Mouse (Mus musculus) liver, adult 2 months (tissue): ENCODE measurements at regions not wholly inside any gene's neighbourhood (a gene's known extent, or its start where the extent isn't known, plus 50 kb on each side); places are given as distances from the start of the nearest gene placed in this dataset.
A peak's percentile ranks its signal among the peaks of the same experiment; 100 is the strongest.

Experiments used
- DNase-seq: peaks from one replicate; pipeline ENCODE4 v3.0.0-alpha.2; 2011; ENCODE audit warnings: low read depth, low spot score; ENCODE audit errors: extremely low read depth
- H3K27ac ChIP-seq: fragments of 200-500 bp; replicated peaks from 2 replicates; pipeline ENCODE4 v1.5.1; 2012; ENCODE audit warnings: low read depth, mild to moderate bottlenecking, control low read depth, inconsistent platforms, low read length; ENCODE audit not compliant: insufficient read depth
- H3K27me3 ChIP-seq: fragments of 200-500 bp; 2 replicates; pipeline ENCODE4 v1.6.1; 2012; ENCODE audit warnings: mild to moderate bottlenecking, moderate library complexity, low read length, inconsistent platforms; ENCODE audit not compliant: control insufficient read depth, insufficient read depth
- H3K36me3 ChIP-seq: fragments of 200-500 bp; 2 replicates; pipeline ENCODE4 v1.6.1; 2012; ENCODE audit warnings: low read length, inconsistent platforms; ENCODE audit not compliant: control insufficient read depth, insufficient read depth
- H3K4me1 ChIP-seq: fragments of 200-500 bp; 2 replicates; pipeline ENCODE4 v1.6.1; 2011; ENCODE audit warnings: low read length; ENCODE audit not compliant: control insufficient read depth, insufficient read depth
- H3K4me3 ChIP-seq: fragments of 200-500 bp; 2 replicates; pipeline ENCODE4 v1.5.1; 2011; ENCODE audit warnings: low read depth, mild to moderate bottlenecking, control low read depth, low read length, moderate library complexity; ENCODE audit not compliant: insufficient read depth
- H3K79me2 ChIP-seq: fragments of 200-500 bp; 2 replicates; pipeline ENCODE4 v1.6.1; 2012; ENCODE audit warnings: inconsistent platforms, mild to moderate bottlenecking, low read length, moderate library complexity; ENCODE audit not compliant: control insufficient read depth, insufficient read depth
- H3K9ac ChIP-seq: fragments of 200-500 bp; 2 replicates; pipeline ENCODE4 v1.6.1; 2012; ENCODE audit warnings: low read depth, mild to moderate bottlenecking, control low read depth, inconsistent platforms, low read length
- CTCF ChIP-seq: fragments of 200-500 bp; IDR thresholded peaks from 2 replicates; pipeline ENCODE4 v1.5.1; 2011; ENCODE audit warnings: low read depth, low read length, control low read depth
- POLR2A ChIP-seq: fragments of 200-500 bp; IDR thresholded peaks from 2 replicates; pipeline ENCODE4 v1.6.1; 2011; ENCODE audit warnings: low read length, control low read depth; ENCODE audit not compliant: insufficient read depth; ENCODE audit errors: extremely low read depth
- WGBS: fragments of 180-500 bp; shearing (Covaris S2); methylation state at CpG from one replicate; pipeline ENCODE4 v1.1.7; 2018; 5-methylcytosine and 5-hydroxymethylcytosine counted together

- DNase-seq = no peak
These were observed 222.7 kb downstream of the Rergl start for GRCm38 (mm10) chr6:139279093-139279492.

GRCm38 (mm10) chr6:139275512-139275911 lies 226.3 kb downstream of the Rergl start:
- Histone ChIP-seq H3K79me2 (no peaks in the 10 kb centered on the region), H3K36me3 (no peaks in the 10 kb centered on the region), H3K27ac (no peak overlapping the region), H3K9ac (no peak overlapping the region), H3K27me3 (no peaks in the 10 kb centered on the region), H3K4me1 (no peaks in the 10 kb centered on the region), H3K4me3 (no peak overlapping the region)
- no peak for TF ChIP-seq POLR2A
- TF ChIP-seq CTCF = no peak
- 57% methylated on average over 3 of the region's 3 CpGs for WGBS
- no peak for DNase-seq

More at GRCm38 (mm10) chr6:139279093-139279492, 222.7 kb downstream of the Rergl start:
- Histone ChIP-seq H3K36me3 (no peaks in the 10 kb centered on the region), H3K27ac (no peak overlapping the region), H3K27me3 (no peaks in the 10 kb centered on the region), H3K9ac (no peak overlapping the region), H3K79me2 (no peaks in the 10 kb centered on the region), H3K4me1 (no peaks in the 10 kb centered on the region), H3K4me3 (no peak overlapping the region)
- 94% methylated on average over 4 of the region's 4 CpGs for WGBS
- no peak for TF ChIP-seq POLR2A
- no peak for TF ChIP-seq CTCF

GRCm38 (mm10) chr6:139253704-139254103 lies 248.1 kb downstream of the Rergl start:
- 93% methylated on average over 4 of the region's 4 CpGs for WGBS
- H3K4me1 ChIP-seq = no peaks in the 10 kb centered on the region
- TF ChIP-seq CTCF (no peak), POLR2A (no peak)
- no peaks in the 10 kb centered on the region for H3K79me2 ChIP-seq
- no peak for DNase-seq
- no peak overlapping the region for H3K4me3 ChIP-seq
- no peaks in the 10 kb centered on the region for H3K36me3 ChIP-seq
- no peak overlapping the region for H3K9ac ChIP-seq
- H3K27ac ChIP-seq = no peak overlapping the region
- H3K27me3 ChIP-seq = no peaks in the 10 kb centered on the region

GRCm38 (mm10) chr6:139248920-139249547 lies 252.7 kb downstream of the Rergl start:
- 32% methylated on average over 11 of the region's 11 CpGs for WGBS
- TF ChIP-seq CTCF (peak; percentile 75), POLR2A (no peak)
- no peak overlapping the region for H3K9ac ChIP-seq
- no peak overlapping the region for H3K4me3 ChIP-seq
- H3K4me1 ChIP-seq = no peaks in the 10 kb centered on the region
- no peaks in the 10 kb centered on the region for H3K79me2 ChIP-seq
- H3K27me3 ChIP-seq = no peaks in the 10 kb centered on the region
- H3K36me3 ChIP-seq = no peaks in the 10 kb centered on the region
- H3K27ac ChIP-seq = no peak overlapping the region
- peak; percentile 12 for DNase-seq

GRCm38 (mm10) chr6:139226127-139226526 lies 275.6 kb downstream of the Rergl start:
- no peaks in the 10 kb centered on the region for H3K4me1 ChIP-seq
- no peaks in the 10 kb centered on the region for H3K27me3 ChIP-seq
- no peak overlapping the region for H3K27ac ChIP-seq
- H3K4me3 ChIP-seq = no peak overlapping the region
- H3K79me2 ChIP-seq = no peaks in the 10 kb centered on the region
- no peaks in the 10 kb centered on the region for H3K36me3 ChIP-seq
- H3K9ac ChIP-seq = no peak overlapping the region
- no peak for TF ChIP-seq CTCF
- no peak for TF ChIP-seq POLR2A
- WGBS = 58% methylated on average over 1 of the region's 1 CpGs
- no peak for DNase-seq

- Histone ChIP-seq H3K36me3 (no peaks in the 10 kb centered on the region), H3K9ac (no peak overlapping the region), H3K79me2 (no peaks in the 10 kb centered on the region), H3K27me3 (no peaks in the 10 kb centered on the region), H3K4me1 (no peaks in the 10 kb centered on the region), H3K27ac (no peak overlapping the region), H3K4me3 (no peak overlapping the region)
- no peak for DNase-seq
- WGBS = 76% methylated on average over 3 of the region's 3 CpGs
- TF ChIP-seq CTCF = no peak
- TF ChIP-seq POLR2A = no peak
These were observed 287.3 kb downstream of the Rergl start for GRCm38 (mm10) chr6:139214488-139214887.
